12 mouse cellular contexts compared by ENCODE assay signal in the genomic region with DNA sequence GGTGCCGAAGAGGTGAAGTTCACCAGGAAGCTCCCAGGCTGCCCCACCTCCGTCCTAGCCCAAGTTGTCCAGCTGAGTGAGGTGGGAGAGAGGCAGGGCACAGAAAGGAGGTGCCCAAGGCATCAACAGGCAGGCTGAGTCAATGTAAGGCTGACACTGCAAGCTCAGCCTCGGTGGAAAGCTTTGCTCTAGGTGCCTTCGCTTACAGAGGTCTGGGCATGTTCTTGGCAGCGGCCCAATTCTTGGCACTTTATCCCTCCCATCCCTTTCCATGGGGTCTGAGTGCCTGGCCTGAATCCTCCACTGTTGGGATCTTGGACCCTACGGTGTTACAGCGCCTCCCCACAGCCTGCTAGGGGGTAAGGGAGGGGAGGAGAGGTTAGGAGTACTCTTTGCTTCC. TPM values are rescaled to one million over a fixed set of nuclear protein-coding genes. Genes with fewer than 3 reads are reported as not detected.
DNase-seq lines count a peak whose midpoint lies in the region; ATAC-seq and TF ChIP-seq lines count a peak whose summit lies in the region.
"Had no signal": no experiment of that assay in that cellular context is flagged by ENCODE, and none has a peak within 500 bp of the region (broad histone marks: within the 10 kb centered on the region; RNA-seq: fewer than 3 reads in every experiment).

No protein-coding gene starts in this region.

- no peaks in the 10 kb centered on the region for H3K9me3 ChIP-seq in heart, embryonic 11.5 days (replicated peaks; ENCODE audit: control insufficient read depth, low read length)
- no peaks in the 10 kb centered on the region for H3K9me3 ChIP-seq in hindbrain, embryonic 15.5 days
- H3K9me3 ChIP-seq: liver, embryonic 15.5 days had no signal

- H3K27me3 ChIP-seq in heart, embryonic 11.5 days (ENCODE audit: control insufficient read depth, insufficient read depth, low read length) = no peaks in the 10 kb centered on the region; the same call in 1 of the 2 replicates
- no peaks in the 10 kb centered on the region for H3K27me3 ChIP-seq in hindbrain, embryonic 15.5 days

- H3K9ac ChIP-seq in heart, embryonic 11.5 days (ENCODE audit: low read depth, low read length) = no peak overlapping the region
- no peak overlapping the region for H3K9ac ChIP-seq in hindbrain, embryonic 15.5 days
- H3K9ac ChIP-seq: liver, embryonic 15.5 days had no signal

- H3K4me2 ChIP-seq in heart, embryonic 11.5 days = no peak overlapping the region
- H3K4me2 ChIP-seq in hindbrain, embryonic 15.5 days = no peak overlapping the region
- H3K4me2 ChIP-seq: liver, embryonic 15.5 days had no signal

- peak; percentile 50; the same call in 1 of the 2 replicates for TF ChIP-seq POLR2A in lung, adult 2 months (IDR thresholded peaks at IDR 0.05; ENCODE audit: borderline replicate concordance, extremely low read depth, low read depth, low read length)

- no peak overlapping the region for H3K4me3 ChIP-seq in heart, embryonic 11.5 days (ENCODE audit: low read depth, low read length)
- peak overlapping the region; percentile 50 for H3K4me3 ChIP-seq in lung, adult 2 months (replicated peaks; ENCODE audit: extremely low read depth, low read depth, low read length)
- H3K4me3 ChIP-seq in hindbrain, embryonic 15.5 days = no peak overlapping the region
- H3K4me3 ChIP-seq: erythroblast, embryonic 14.5 days; liver, embryonic 15.5 days had no signal

- no peak for DNase-seq in heart, adult 8-10 months (ENCODE audit: low spot score)
- DNase-seq in lung, adult 2 months = no peak
- no peak for DNase-seq in lung, postnatal 25 days (ENCODE audit: low spot score)
- DNase-seq in lung, postnatal 36 days = peak; percentile 53
- no peak for DNase-seq in adipocyte (ENCODE audit: low spot score)
- DNase-seq in frontal cortex, postnatal 36 days (ENCODE audit: low spot score in 2 of 2) = no peak

- peaks cover 24% of the 10 kb centered on the region for H3K4me1 ChIP-seq in heart, embryonic 11.5 days (ENCODE audit: control insufficient read depth, insufficient read depth, low read length)
- peaks cover 9% of the 10 kb centered on the region; the same call in 1 of the 2 replicates for H3K4me1 ChIP-seq in lung, adult 2 months (ENCODE audit: control insufficient read depth, insufficient read depth, low read length)
- H3K4me1 ChIP-seq in hindbrain, embryonic 15.5 days (replicated peaks) = peaks cover 14% of the 10 kb centered on the region

- H3K27ac ChIP-seq in heart, embryonic 11.5 days (ENCODE audit: low read depth, low read length) = peak overlapping the region; percentile 91; the same call in 1 of the 2 replicates
- peak overlapping the region; percentile 42; the same call in 1 of the 2 replicates for H3K27ac ChIP-seq in hindbrain, embryonic 15.5 days (replicated peaks)
- H3K27ac ChIP-seq: liver, embryonic 15.5 days had no signal

- no peaks in the 10 kb centered on the region for H3K36me3 ChIP-seq in heart, embryonic 11.5 days (ENCODE audit: control insufficient read depth, insufficient read depth, low read length)
- no peaks in the 10 kb centered on the region for H3K36me3 ChIP-seq in hindbrain, embryonic 15.5 days
- H3K36me3 ChIP-seq: liver, embryonic 15.5 days had no signal

- no peak for ATAC-seq in heart, embryonic 11.5 days (replicated peaks; ENCODE audit: insufficient number of reproducible peaks, low FRiP score, low TSS enrichment)
- no peak for ATAC-seq in hindbrain, embryonic 15.5 days (ENCODE audit: low FRiP score, low read depth)

- WGBS in heart, embryonic 11.5 days (ENCODE audit: insufficient replicate concordance) = 76% methylated on average over 7 of the region's 7 CpGs
- WGBS in lung, adult 2 months = 40% methylated on average over 7 of the region's 7 CpGs
- WGBS in hindbrain, embryonic 15.5 days = 74% methylated on average over 7 of the region's 7 CpGs

- no peak for TF ChIP-seq CTCF in lung, adult 2 months (IDR thresholded peaks at IDR 0.05; ENCODE audit: insufficient read depth, low read length)

RNA-seq across cellular contexts. Expression of gene Egfl7, which starts 2.9 kb away (rescaled TPM):
- 145 and 157 TPM in 2 replicates for polyA plus RNA-seq in heart, embryonic 11.5 days (2014; fragmentation: Nextera tagmentation; extraction: Ambion mirVana)
- total RNA-seq in heart, adult 8-10 months (2022) = 100 to 1,000 TPM; 122 to 172 (median 148) TPM
- polyA plus RNA-seq in lung, adult 2 months (2012; rRNA removed) = 1,942 and 2,032 TPM in 2 replicates
- 70.7 and 75.3 TPM in 2 replicates for polyA plus RNA-seq in hindbrain, embryonic 15.5 days (2015; fragmentation: Nextera tagmentation; extraction: Ambion mirVana)

RNA-seq across cellular contexts. Expression of gene Gm20532, which starts 3.7 kb away (rescaled TPM):
- polyA plus RNA-seq in heart, embryonic 11.5 days (2014; fragmentation: Nextera tagmentation; extraction: Ambion mirVana) = not detected in 2 replicates
- total RNA-seq in heart, adult 8-10 months (2022) = not detected
- polyA plus RNA-seq in lung, adult 2 months (2012; rRNA removed) = not detected in 2 replicates
- polyA plus RNA-seq in hindbrain, embryonic 15.5 days (2015; fragmentation: Nextera tagmentation; extraction: Ambion mirVana) = not detected in 2 replicates
- total RNA-seq: layer of hippocampus, adult 18-20 months had no signal
- polyA plus RNA-seq: erythroblast, embryonic 14.5 days; liver, embryonic 15.5 days; urinary bladder, adult 2 months had no signal

RNA-seq across cellular contexts. Expression of gene Agpat2, which starts 21.5 kb away (rescaled TPM):
- polyA plus RNA-seq in heart, embryonic 11.5 days (2014; fragmentation: Nextera tagmentation; extraction: Ambion mirVana) = 15.7 and 20.6 TPM in 2 replicates
- 10 to 100 TPM; 51.1 to 65.9 (median 60.8) TPM for total RNA-seq in heart, adult 8-10 months (2022)
- 106 and 134 TPM in 2 replicates for polyA plus RNA-seq in lung, adult 2 months (2012; rRNA removed)
- 6.1 and 6.6 TPM in 2 replicates for polyA plus RNA-seq in hindbrain, embryonic 15.5 days (2015; fragmentation: Nextera tagmentation; extraction: Ambion mirVana)

RNA-seq across cellular contexts. Expression of gene Fam69b, which starts 45.5 kb away (rescaled TPM):
- 13.4 and 14.9 TPM in 2 replicates for polyA plus RNA-seq in heart, embryonic 11.5 days (2014; fragmentation: Nextera tagmentation; extraction: Ambion mirVana)
- total RNA-seq in heart, adult 8-10 months (2022) = 10 to 100 TPM; 15.0 to 26.6 (median 20.9) TPM
- 13.1 and 15.1 TPM in 2 replicates for polyA plus RNA-seq in lung, adult 2 months (2012; rRNA removed)
- 138 and 152 TPM in 2 replicates for polyA plus RNA-seq in hindbrain, embryonic 15.5 days (2015; fragmentation: Nextera tagmentation; extraction: Ambion mirVana)
- polyA plus RNA-seq: erythroblast, embryonic 14.5 days had no signal

Comparison
In these comparisons a context has a peak if more than half of its experiments do, and no peak if none do; other contexts are left out.
1. RNA of gene Egfl7, which starts 2.9 kb away (polyA plus RNA-seq): 1,942 to 2,032 TPM in lung, adult 2 months; 145 to 157 TPM in heart, embryonic 11.5 days and 70.7 to 75.3 TPM in hindbrain, embryonic 15.5 days; every median in the first group is over 10 times any median in the second.